Mouse (Mus musculus) heart, embryonic 13.5 days (tissue): ENCODE results near the gene Phc3. TPM values are rescaled to one million over a fixed set of nuclear protein-coding genes. Genes with fewer than 3 reads are reported as not detected.

ENCODE experiments used
- ATAC-seq: fragments of 200-750 bp; cut with Nextera tagmentation; 2 replicates; pipeline ENCODE4 v1.8.0; 2017; ENCODE audit warnings: moderate TSS enrichment; ENCODE audit not compliant: insufficient number of reproducible peaks, low FRiP score, low TSS enrichment; ENCODE audit errors: extremely low read depth
- H3K27ac ChIP-seq: fragments of 300-500 bp; sonication (generic); replicated peaks from 2 replicates; pipeline ENCODE4 v1.5.1; 2015; ENCODE audit warnings: moderate library complexity, mild to moderate bottlenecking, inconsistent platforms
- H3K27me3 ChIP-seq: fragments of 300-500 bp; sonication (generic); replicated peaks from 2 replicates; pipeline ENCODE4 v1.6.1; 2015; ENCODE audit warnings: mild to moderate bottlenecking, inconsistent platforms
- H3K36me3 ChIP-seq: fragments of 300-500 bp; sonication (generic); 2 replicates; pipeline ENCODE4 v1.6.1; 2015; ENCODE audit warnings: mild to moderate bottlenecking, inconsistent platforms
- H3K4me1 ChIP-seq: fragments of 300-500 bp; sonication (generic); 2 replicates; pipeline ENCODE4 v1.6.1; 2015; ENCODE audit warnings: inconsistent platforms
- H3K4me2 ChIP-seq: fragments of 300-500 bp; sonication (generic); 2 replicates; pipeline ENCODE4 v1.6.1; 2015; ENCODE audit warnings: inconsistent platforms, mild to moderate bottlenecking, moderate library complexity
- H3K4me3 ChIP-seq: fragments of 300-500 bp; sonication (generic); 2 replicates; pipeline ENCODE4 v1.5.1; 2015; ENCODE audit warnings: moderate library complexity, mild to moderate bottlenecking, inconsistent platforms
- H3K9ac ChIP-seq: fragments of 300-500 bp; sonication (generic); 2 replicates; pipeline ENCODE4 v1.6.1; 2015; ENCODE audit warnings: inconsistent platforms, mild to moderate bottlenecking, moderate library complexity
- H3K9me3 ChIP-seq: fragments of 300-500 bp; sonication (generic); 2 replicates; pipeline ENCODE4 v1.6.1; 2016; ENCODE audit warnings: inconsistent platforms
- WGBS: fragments of 180-500 bp; shearing (Covaris S2); methylation state at CpG from one replicate; pipeline ENCODE4 v1.1.7; 2015; ENCODE audit warnings: mixed read lengths; 5-methylcytosine and 5-hydroxymethylcytosine counted together
- polyA plus RNA-seq: library from polyadenylated mRNA; unstranded; fragments of >200 nt; fragmentation: Nextera tagmentation; extraction: Ambion mirVana; gene quantifications from 2 replicates; pipeline ENCODE4 v1.2.1, GENCODE M21; 2015

Gene Phc3
- polyA plus RNA-seq, 1 experiment from 2014 or later = 4.9 TPM

DNA sequence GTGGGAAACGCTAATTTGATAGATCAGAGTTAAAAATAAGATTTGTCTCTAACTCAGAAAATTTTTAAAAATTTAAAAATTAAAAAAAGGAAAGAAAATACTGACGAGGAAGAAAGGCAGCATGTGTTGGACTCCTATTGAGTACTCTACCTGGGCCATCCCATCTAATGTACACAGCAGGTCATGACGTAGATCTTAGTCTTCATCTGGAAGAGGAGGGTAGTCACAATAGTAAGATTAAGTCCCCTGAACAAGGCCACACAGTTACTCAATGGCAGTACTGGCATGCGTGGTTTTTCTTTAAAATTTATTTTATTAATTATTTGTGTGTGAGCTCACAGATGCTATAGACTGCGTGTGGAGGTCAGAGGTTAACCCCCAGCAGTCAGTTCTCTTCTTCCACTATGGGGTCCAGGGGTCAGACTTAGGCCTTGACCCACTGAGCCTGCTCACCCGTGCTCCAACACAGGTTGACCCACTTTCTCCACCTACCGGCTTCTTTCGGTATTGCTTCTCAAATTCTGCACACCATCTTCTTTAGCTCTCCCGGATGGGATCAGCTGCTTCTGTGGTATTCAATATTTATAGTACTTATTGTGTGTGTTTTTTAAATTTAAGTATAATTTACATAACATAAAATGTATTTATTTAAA is 6.0 kb upstream of the Phc3 start:
- 37% methylated on average over 9 of the region's 9 CpGs for WGBS
- no peak overlapping the region for H3K4me3 ChIP-seq
- H3K27me3 ChIP-seq = no peaks in the 10 kb centered on the region
- no peak overlapping the region for H3K9ac ChIP-seq
- H3K4me2 ChIP-seq = no peak overlapping the region
- no peaks in the 10 kb centered on the region for H3K36me3 ChIP-seq
- H3K4me1 ChIP-seq = no peaks in the 10 kb centered on the region
- no peak for ATAC-seq
- no peak overlapping the region for H3K27ac ChIP-seq
- no peaks in the 10 kb centered on the region for H3K9me3 ChIP-seq

DNA sequence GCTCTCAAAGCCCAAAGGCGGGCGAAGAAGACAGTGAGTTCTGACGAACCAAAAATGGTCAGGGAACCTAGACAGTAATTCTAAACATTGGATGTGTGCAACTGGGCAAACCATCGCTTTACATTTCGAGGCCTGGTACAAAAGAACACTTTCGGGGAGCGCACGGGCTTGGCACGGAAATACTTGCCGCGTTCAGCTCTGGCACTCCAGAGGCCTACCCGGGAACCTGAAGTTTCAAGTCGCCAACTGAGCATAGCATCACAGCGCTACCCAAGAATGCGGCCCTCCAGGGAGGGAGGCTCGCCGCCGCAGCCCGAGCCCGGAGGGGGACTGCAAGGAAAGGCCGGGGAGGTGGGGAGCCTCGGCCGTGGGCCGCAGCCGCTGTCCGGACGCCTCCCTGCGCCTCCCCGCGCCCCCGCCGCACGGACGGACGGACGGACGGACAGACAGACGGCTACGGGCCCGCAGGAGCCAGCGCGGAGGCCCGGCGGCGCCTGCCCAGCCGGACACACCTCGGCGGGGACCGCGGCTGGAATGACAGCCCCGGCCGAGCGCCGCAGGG is 603 bp downstream of the Phc3 start:
- no peaks in the 10 kb centered on the region for H3K9me3 ChIP-seq
- no peaks in the 10 kb centered on the region for H3K27me3 ChIP-seq
- peak overlapping the region; percentile 75 for H3K4me2 ChIP-seq
- peak overlapping the region; percentile 94 for H3K27ac ChIP-seq
- peaks cover 23% of the 10 kb centered on the region for H3K36me3 ChIP-seq
- under 1% methylated on average over 47 of the region's 54 CpGs for WGBS
- H3K4me3 ChIP-seq = peak overlapping the region; percentile 91
- peak; percentile 50; the same call in 1 of the 2 replicates for ATAC-seq
- peak overlapping the region; percentile 95 for H3K9ac ChIP-seq
- peaks cover 19% of the 10 kb centered on the region for H3K4me1 ChIP-seq

DNA sequence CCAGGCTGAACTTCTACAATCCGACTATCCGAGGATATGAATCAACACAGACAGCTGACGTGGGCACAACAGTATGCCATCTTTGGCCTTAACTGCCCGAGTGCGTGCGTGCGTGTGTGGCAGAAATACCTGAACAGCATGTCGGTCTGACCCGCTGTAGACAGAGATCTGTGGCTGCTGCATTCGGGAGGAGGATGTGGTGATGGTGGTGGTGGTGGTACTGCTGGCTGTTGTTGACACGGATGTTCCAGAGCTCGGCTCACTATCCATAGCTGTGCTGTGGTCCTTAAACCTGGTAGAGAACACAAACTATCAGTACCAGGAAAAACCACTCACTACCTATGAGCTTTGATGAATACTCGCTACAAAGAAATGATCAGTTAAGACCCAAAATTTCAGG is 3.6 kb downstream of the Phc3 start:
- no peaks in the 10 kb centered on the region for H3K27me3 ChIP-seq
- no peak overlapping the region for H3K9ac ChIP-seq
- H3K36me3 ChIP-seq = peaks cover 47% of the 10 kb centered on the region
- no peak overlapping the region for H3K4me3 ChIP-seq
- no peak overlapping the region for H3K27ac ChIP-seq
- peaks cover 19% of the 10 kb centered on the region for H3K4me1 ChIP-seq
- no peak overlapping the region for H3K4me2 ChIP-seq
- 89% methylated on average over 13 of the region's 13 CpGs for WGBS
- no peak for ATAC-seq
- 0 out of 2 replicates have a peak, but pooled peaks cover 4% of the 10 kb centered on the region for H3K9me3 ChIP-seq

DNA sequence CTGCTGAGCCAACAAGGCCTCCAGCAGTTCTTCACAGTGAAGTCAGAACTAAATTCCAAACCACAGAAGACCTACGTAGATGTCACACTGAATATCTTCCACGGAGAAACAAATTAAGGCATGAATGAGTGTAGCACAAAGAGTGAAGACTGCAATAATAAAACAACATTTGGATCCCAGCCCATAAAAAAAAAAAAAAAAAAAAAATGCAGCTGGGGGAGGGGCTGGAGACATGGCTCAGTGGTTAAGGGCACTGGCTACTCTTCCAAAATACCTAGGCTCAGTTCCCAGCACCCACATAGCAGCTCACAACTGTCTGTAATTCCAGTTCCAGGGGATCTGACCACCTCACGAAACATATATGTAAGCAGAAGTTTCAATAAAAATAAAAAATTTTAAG is 5.0 kb downstream of the Phc3 start:
- H3K4me1 ChIP-seq = peaks cover 18% of the 10 kb centered on the region
- peaks cover 61% of the 10 kb centered on the region for H3K36me3 ChIP-seq
- WGBS = 86% methylated on average over 3 of the region's 3 CpGs
- no peak for ATAC-seq
- H3K27ac ChIP-seq = no peak overlapping the region
- no peak overlapping the region for H3K9ac ChIP-seq
- H3K9me3 ChIP-seq = 0 out of 2 replicates have a peak, but pooled peaks cover 4% of the 10 kb centered on the region
- H3K4me2 ChIP-seq = no peak overlapping the region
- H3K4me3 ChIP-seq = no peak overlapping the region
- H3K27me3 ChIP-seq = no peaks in the 10 kb centered on the region

DNA sequence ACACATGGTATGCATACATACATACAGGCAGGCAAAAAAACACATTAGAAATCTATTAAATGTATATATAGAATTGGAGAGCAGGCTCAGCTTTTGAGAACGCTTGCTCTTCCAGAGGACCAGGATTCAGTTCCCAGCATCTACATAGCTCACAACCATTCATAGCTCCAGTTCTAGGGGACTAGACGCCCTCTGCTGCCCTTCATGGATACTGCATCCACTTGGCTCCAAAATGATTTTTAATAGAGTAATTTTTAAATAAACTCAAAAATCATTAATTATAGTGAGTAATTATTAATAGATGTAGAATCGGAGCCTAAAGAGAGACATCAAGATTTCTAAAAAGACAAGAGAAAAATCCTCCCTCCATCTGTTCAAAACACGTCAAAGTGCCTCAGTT is 6.1 kb downstream of the Phc3 start:
- H3K4me2 ChIP-seq = no peak overlapping the region
- peaks cover 71% of the 10 kb centered on the region for H3K36me3 ChIP-seq
- H3K27ac ChIP-seq = no peak overlapping the region
- no peak overlapping the region for H3K4me3 ChIP-seq
- ATAC-seq = no peak
- 89% methylated on average over 4 of the region's 4 CpGs for WGBS
- 0 out of 2 replicates have a peak, but pooled peaks cover 4% of the 10 kb centered on the region for H3K9me3 ChIP-seq
- H3K27me3 ChIP-seq = no peaks in the 10 kb centered on the region
- H3K9ac ChIP-seq = no peak overlapping the region
- peaks cover 27% of the 10 kb centered on the region for H3K4me1 ChIP-seq

DNA sequence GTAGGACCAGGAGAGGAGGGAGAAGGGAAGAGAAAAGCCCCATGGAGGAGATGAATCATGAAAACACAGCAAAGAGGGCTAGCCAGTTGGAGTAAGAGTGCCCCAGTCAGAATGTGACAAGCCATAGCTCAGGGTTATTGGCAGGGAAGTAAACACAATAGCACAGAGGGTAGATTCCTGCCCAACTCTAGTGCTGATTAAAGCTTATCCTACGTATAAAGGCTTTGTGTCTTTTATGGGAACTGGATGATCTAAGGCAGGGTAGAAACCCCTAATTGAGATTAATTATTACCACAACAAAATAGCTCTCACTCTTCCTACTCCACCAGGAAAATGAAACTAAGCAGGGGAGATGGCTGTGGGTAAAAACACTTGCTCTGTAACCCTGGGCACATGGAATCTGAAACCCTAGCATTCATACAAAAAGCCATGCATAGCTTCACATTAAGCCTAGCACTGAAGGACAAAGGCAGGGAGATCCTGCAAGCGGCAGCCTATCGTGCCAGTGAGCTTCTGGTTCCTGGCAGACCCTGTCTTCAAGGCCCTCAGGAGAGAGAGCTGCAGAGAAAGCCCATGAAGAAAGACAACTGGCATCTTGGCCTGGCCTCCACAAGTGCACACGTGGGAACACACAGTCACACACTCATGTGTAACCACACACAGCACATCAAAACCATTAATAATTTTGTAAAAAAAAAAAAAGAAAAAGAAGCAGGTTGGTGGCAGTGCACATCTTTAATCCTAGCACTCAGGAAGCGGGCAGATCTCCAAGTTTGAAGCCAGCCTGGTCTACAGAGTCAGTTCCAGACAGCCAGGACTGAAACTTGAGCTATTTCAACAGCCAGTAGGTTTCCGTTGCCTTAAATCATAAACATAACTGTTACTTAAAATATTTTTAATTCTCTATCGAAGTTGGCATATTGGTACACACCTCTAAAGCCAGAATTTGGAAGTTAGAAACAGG is 9.1 kb downstream of the Phc3 start:
- Histone ChIP-seq H3K4me1 (peaks cover 22% of the 10 kb centered on the region), H3K4me3 (no peak overlapping the region), H3K9me3 (0 out of 2 replicates have a peak, but pooled peaks cover 4% of the 10 kb centered on the region), H3K4me2 (no peak overlapping the region), H3K36me3 (peaks cover 91% of the 10 kb centered on the region), H3K27ac (peak overlapping the region; percentile 49), H3K9ac (no peak overlapping the region), H3K27me3 (no peaks in the 10 kb centered on the region)
- 68% methylated on average over 7 of the region's 7 CpGs for WGBS
- no peak for ATAC-seq

DNA sequence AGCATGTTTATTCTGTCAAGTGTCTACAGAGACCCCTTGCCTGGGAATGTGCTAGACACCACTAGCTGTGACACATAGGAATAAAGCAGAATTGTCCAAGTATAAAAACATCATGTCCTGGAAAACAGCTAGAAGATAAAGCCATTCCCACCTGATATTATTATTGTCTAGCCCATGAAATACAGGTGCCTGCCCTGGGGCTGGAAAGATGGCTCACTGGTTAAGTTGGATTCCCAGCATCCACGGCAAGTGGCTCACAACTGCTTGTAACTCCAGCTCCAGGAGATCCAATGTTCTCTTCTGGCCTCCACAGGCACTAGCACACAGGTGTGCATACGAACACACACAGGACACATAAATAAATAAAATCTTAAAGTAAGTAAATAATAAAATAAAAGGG is 10.5 kb downstream of the Phc3 start:
- no peak for ATAC-seq
- Histone ChIP-seq H3K9me3 (0 out of 2 replicates have a peak, but pooled peaks cover 4% of the 10 kb centered on the region), H3K27ac (peak overlapping the region; percentile 54; the same call in 1 of the 2 replicates), H3K27me3 (no peaks in the 10 kb centered on the region), H3K4me2 (no peak overlapping the region), H3K36me3 (peaks cover 90% of the 10 kb centered on the region), H3K9ac (no peak overlapping the region), H3K4me1 (peaks cover 22% of the 10 kb centered on the region), H3K4me3 (no peak overlapping the region)
- 74% methylated on average over 2 of the region's 2 CpGs for WGBS

DNA sequence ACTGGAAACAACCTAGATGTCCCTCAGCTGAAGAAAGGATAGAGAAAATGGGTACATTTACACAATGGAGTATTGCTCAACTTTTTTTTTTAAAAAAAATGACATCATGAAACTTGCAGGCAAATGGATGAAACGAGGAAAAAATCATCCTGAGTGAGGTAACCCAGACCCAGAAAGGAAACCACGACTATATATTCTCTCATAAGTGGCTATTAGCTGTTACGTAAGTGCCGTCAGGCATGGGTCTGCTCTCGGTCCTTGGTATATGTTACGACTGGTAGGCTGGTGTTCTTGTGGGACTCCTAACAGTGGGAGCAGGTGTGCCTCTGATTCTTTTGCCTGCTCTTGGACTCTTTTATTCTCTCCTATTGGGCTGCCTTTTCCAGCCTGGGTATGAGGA is 12.9 kb downstream of the Phc3 start:
- ATAC-seq = no peak
- Histone ChIP-seq H3K4me2 (no peak overlapping the region), H3K4me3 (no peak overlapping the region), H3K9ac (no peak overlapping the region), H3K4me1 (peaks cover 22% of the 10 kb centered on the region), H3K27me3 (no peaks in the 10 kb centered on the region), H3K27ac (no peak overlapping the region), H3K36me3 (peaks cover 92% of the 10 kb centered on the region), H3K9me3 (no peaks in the 10 kb centered on the region)
- WGBS = 89% methylated on average over 6 of the region's 6 CpGs

DNA sequence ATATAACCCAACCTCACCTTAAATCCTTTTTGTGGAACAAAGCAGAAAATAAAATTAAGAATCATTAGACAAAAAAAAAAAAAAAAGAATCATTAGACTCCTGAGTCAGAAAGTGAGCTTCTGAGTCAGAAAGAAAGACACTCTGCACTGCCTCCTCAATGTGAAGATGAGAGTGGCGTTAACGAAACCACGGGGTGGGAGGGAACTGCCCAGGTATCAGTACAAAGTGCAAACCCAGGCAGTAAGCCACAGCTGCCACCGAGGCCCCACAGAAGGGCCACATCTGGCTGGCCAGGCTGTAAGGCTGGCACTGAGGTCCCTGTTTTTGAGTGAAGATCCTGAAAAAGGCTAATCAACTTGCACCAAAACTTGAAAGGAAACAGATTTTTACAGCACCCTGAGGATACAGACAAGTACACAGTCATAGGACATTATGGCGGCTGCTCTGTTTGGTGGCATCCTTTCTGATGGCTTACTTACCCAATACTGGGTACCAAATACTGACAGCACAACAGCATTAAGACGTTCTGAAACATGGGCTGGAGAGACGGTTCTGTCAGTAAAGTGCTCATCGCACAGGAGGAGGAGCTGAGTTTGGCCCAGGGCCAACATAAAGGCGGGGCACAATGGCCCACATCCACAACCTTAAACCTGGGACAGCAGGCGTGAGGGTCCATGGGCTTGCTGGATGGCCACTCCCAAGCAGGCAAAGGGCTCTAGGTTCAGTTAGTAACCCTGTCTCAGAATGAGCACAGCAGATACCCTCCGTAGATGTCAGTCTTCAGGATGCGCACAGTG is 16.7 kb downstream of the Phc3 start:
- no peak overlapping the region for H3K4me2 ChIP-seq
- no peaks in the 10 kb centered on the region for H3K27me3 ChIP-seq
- no peak overlapping the region for H3K4me3 ChIP-seq
- no peak overlapping the region for H3K27ac ChIP-seq
- ATAC-seq = no peak
- H3K4me1 ChIP-seq = no peaks in the 10 kb centered on the region
- WGBS = 84% methylated on average over 12 of the region's 12 CpGs
- H3K36me3 ChIP-seq = peaks cover 80% of the 10 kb centered on the region
- no peak overlapping the region for H3K9ac ChIP-seq
- no peaks in the 10 kb centered on the region for H3K9me3 ChIP-seq

DNA sequence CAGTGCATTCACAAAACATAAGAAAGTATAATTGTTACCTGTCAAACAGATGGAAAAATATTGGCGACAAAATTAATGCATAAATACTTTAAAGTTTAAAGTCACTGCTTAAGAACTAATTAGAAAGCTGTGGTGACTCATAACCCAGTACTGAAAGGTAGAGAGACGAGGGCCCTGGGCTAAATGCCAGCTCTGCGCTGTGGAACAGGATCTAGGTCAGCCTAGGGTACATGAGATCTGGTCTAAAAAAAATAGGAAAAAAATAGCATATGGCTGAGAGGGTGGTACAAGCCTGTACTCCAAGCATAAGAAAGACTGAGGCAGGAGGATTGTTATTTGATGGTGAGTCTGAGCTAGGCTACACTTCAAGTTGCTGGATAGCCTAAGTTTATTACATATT is 17.6 kb downstream of the Phc3 start:
- H3K4me1 ChIP-seq = no peaks in the 10 kb centered on the region
- no peak overlapping the region for H3K4me2 ChIP-seq
- WGBS = 62% methylated on average over 3 of the region's 3 CpGs
- H3K9me3 ChIP-seq = no peaks in the 10 kb centered on the region
- H3K27ac ChIP-seq = no peak overlapping the region
- peaks cover 80% of the 10 kb centered on the region for H3K36me3 ChIP-seq
- no peaks in the 10 kb centered on the region for H3K27me3 ChIP-seq
- H3K4me3 ChIP-seq = no peak overlapping the region
- no peak for ATAC-seq
- no peak overlapping the region for H3K9ac ChIP-seq

DNA sequence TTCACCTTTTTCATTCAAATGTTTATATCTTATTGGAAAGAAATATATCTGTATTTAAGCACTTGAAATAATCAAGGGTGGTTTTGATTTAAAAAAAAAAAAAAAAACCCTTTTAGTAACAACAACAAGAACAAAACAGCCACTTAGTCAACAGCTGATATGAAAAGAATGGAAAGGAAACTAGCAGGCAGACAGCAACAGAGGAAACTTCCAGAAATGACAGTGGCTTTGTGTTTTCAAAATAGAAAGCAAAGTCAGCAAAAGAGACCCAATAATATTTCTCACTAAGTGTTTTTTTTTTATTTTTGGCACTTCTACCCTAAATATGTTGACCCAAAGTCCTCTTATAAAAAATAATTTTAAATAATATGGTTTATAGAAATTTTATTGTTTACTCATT is 34.8 kb downstream of the Phc3 start:
- ATAC-seq = no peak
- Histone ChIP-seq H3K36me3 (peaks cover 61% of the 10 kb centered on the region), H3K9ac (no peak overlapping the region), H3K27ac (no peak overlapping the region), H3K4me3 (no peak overlapping the region), H3K4me2 (no peak overlapping the region), H3K9me3 (no peaks in the 10 kb centered on the region), H3K27me3 (no peaks in the 10 kb centered on the region), H3K4me1 (peaks cover 4% of the 10 kb centered on the region; the same call in 1 of the 2 replicates)
